Mouse (Mus musculus) intestine, embryonic 14.5 days (tissue): ENCODE measurements around the gene Eps15. TPM values are rescaled to one million over a fixed set of nuclear protein-coding genes. Genes with fewer than 3 reads are reported as not detected.

Source experiments
- polyA plus RNA-seq: library from polyadenylated mRNA; unstranded; fragments of >200 nt; fragmentation: Nextera tagmentation; extraction: Ambion mirVana; gene quantifications from 2 replicates; pipeline ENCODE4 v1.2.1, GENCODE M21; 2014

The Eps15 gene
- polyA plus RNA-seq, 1 experiment from 2014 or later = 36.6 TPM

Other genes with a start within 250 kb of the Eps15 start
- gene Osbpl9, start 78.0 kb upstream of the Eps15 start, polyA plus RNA-seq = 53.6 and 62.1 TPM in 2 replicates
- gene Calr4, start 45.8 kb upstream of the Eps15 start, polyA plus RNA-seq = 0.11 TPM in 1 of 2 replicates, not detected in the other
- 11.9 and 14.7 TPM in 2 replicates for gene Ttc39a, start 126.4 kb downstream of the Eps15 start, polyA plus RNA-seq
- 38.5 and 40.0 TPM in 2 replicates for gene Rnf11, start 204.5 kb downstream of the Eps15 start, polyA plus RNA-seq